Mouse (Mus musculus) neural tube, embryonic 11.5 days (tissue): ENCODE data around the gene Arhgef33. TPM values are rescaled to one million over a fixed set of nuclear protein-coding genes. Genes with fewer than 3 reads are reported as not detected.
"Not testable (repeated sequence)": the region's sequence is repeated elsewhere in the genome, so short reads cannot be mapped to it uniquely, and the experiment has no call there.

Experiments used
- ATAC-seq: fragments of 200-750 bp; cut with Nextera tagmentation; 2 replicates; pipeline ENCODE4 v1.8.0; 2017; ENCODE audit warnings: moderate number of reproducible peaks, mild to moderate bottlenecking, moderate TSS enrichment, moderate library complexity; ENCODE audit not compliant: insufficient read depth, low FRiP score, low TSS enrichment
- DNase-seq: peaks from one replicate; pipeline ENCODE4 v3.0.0-alpha.2; 2015; ENCODE audit warnings: low spot score
- H3K27ac ChIP-seq: fragments of 300-500 bp; sonication (generic); 2 replicates; pipeline ENCODE4 v1.5.1; 2014; ENCODE audit warnings: low read depth, mild to moderate bottlenecking, low read length
- H3K27me3 ChIP-seq: fragments of 300-500 bp; sonication (generic); 2 replicates; pipeline ENCODE4 v1.6.1; 2014; ENCODE audit warnings: mild to moderate bottlenecking, low read length, mixed read lengths; ENCODE audit not compliant: control insufficient read depth, insufficient read depth
- H3K36me3 ChIP-seq: fragments of 300-500 bp; sonication (generic); 2 replicates; pipeline ENCODE4 v1.6.1; 2014; ENCODE audit warnings: mild to moderate bottlenecking, low read length, moderate library complexity, mixed read lengths; ENCODE audit not compliant: control insufficient read depth, insufficient read depth
- H3K4me1 ChIP-seq: fragments of 300-500 bp; sonication (generic); 2 replicates; pipeline ENCODE4 v1.6.1; 2014; ENCODE audit warnings: low read length, mixed read lengths; ENCODE audit not compliant: control insufficient read depth, insufficient read depth
- H3K4me2 ChIP-seq: fragments of 300-500 bp; sonication (generic); 2 replicates; pipeline ENCODE4 v1.6.1; 2014; ENCODE audit warnings: low read depth, mild to moderate bottlenecking, moderate library complexity
- H3K4me3 ChIP-seq: fragments of 300-500 bp; sonication (generic); 2 replicates; pipeline ENCODE4 v1.5.1; 2014; ENCODE audit warnings: low read depth, low read length
- H3K9ac ChIP-seq: fragments of 300-500 bp; sonication (generic); 2 replicates; pipeline ENCODE4 v1.6.1; 2014; ENCODE audit warnings: mild to moderate bottlenecking, low read length
- H3K9me3 ChIP-seq: fragments of 300-500 bp; sonication (generic); 2 replicates; pipeline ENCODE4 v1.6.1; 2016; ENCODE audit warnings: low read length; ENCODE audit not compliant: control insufficient read depth
- WGBS: fragments of 180-500 bp; shearing (Covaris S2); extraction: QIAGEN DNeasy Blood & Tissue Kit; methylation state at CpG from one replicate; pipeline ENCODE4 v1.1.7; 2014; 5-methylcytosine and 5-hydroxymethylcytosine counted together
- polyA plus RNA-seq: library from polyadenylated mRNA; unstranded; fragments of >200 nt; fragmentation: Nextera tagmentation; extraction: Ambion mirVana; gene quantifications from 2 replicates; pipeline ENCODE4 v1.2.1, GENCODE M21; 2014

Gene Arhgef33
- 0.55 and 1.3 TPM in 2 replicates for polyA plus RNA-seq

DNA sequence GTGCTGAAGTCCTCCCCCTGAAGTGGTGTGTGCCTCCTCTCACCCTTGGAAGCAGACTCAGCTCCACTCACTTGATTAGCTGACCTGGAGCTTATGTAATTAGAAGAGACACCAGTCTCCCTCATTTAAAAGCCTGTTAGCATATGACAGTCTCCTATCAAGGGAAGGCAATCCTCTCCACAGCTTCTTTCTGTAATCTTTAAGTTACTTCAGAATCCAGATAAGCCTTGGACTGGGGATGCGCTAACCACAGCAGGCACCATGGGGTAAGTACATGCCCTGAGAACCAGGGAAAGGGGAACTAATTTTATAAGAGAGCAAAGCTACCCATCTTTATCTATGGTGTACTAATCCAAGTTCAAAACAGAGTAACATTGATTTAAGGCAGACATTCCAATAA is at the start of gene Arhgef33:
Gene Arhgef33 (plus strand): TSS at position 157 of the 400 bp plus-strand sequence.
- 93% methylated on average over 1 of the region's 1 CpGs for WGBS
- H3K27ac ChIP-seq = no peak within 1 kb of the TSS
- no peaks in the 10 kb centered on the region for H3K27me3 ChIP-seq
- 0 out of 2 replicates have a peak, but pooled peaks cover 3% of the 10 kb centered on the region for H3K4me1 ChIP-seq
- ATAC-seq (no peak), DNase-seq (no peak)
- H3K4me2 ChIP-seq = no peak within 1 kb of the TSS
- H3K9ac ChIP-seq = no peak within 1 kb of the TSS
- no peaks in the 10 kb centered on the region for H3K9me3 ChIP-seq
- no peaks in the 10 kb centered on the region for H3K36me3 ChIP-seq
- no peak within 1 kb of the TSS for H3K4me3 ChIP-seq

DNA sequence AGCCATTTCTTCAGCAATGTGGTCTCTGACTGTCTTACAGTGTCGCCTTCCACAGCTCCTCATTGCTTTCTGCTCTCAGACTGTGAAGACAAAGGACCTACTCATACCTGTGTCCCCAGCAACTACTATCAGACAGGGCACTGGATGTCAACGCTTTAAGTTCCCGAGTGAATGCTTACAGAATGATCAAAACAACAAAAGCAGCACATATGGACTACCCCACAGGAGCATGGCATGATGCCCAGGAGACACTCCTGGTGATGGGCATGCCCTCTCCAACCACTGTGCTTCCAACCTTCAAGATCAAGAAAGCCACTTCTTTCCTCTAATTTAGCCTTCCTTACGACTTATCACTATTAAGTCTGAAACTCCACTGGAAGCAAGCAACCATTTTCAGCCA is 40.1 kb upstream of the Arhgef33 start:
- Histone ChIP-seq H3K4me3 (no peak overlapping the region), H3K27me3 (no peaks in the 10 kb centered on the region), H3K9me3 (no peaks in the 10 kb centered on the region), H3K27ac (no peak overlapping the region), H3K9ac (no peak overlapping the region), H3K4me1 (no peaks in the 10 kb centered on the region), H3K36me3 (peaks cover 16% of the 10 kb centered on the region), H3K4me2 (no peak overlapping the region)
- DNase-seq = no peak
- no peak for ATAC-seq
- 94% methylated on average over 4 of the region's 4 CpGs for WGBS

DNA sequence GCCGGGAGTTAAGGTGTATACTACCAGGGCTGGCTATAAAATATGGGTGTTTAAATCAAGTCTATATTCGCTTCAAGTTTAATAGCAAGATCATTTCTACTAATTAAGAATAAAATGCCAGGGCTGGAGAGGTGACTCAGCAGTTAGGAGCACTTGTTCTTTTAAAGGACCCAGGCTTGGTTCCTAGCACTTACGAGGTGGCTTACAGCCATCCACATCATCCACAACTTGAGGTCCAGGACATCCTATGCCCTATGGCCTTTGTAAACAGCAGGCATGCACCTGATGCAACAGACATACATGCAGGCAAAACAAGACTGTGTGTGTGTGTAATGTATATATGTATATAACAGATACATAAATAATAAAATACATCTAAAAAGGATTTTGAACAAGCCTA is 39.1 kb upstream of the Arhgef33 start:
- no peak overlapping the region for H3K9ac ChIP-seq
- no peak overlapping the region for H3K4me3 ChIP-seq
- H3K27me3 ChIP-seq = no peaks in the 10 kb centered on the region
- DNase-seq = no peak
- H3K4me1 ChIP-seq = no peaks in the 10 kb centered on the region
- H3K36me3 ChIP-seq = peaks cover 13% of the 10 kb centered on the region
- H3K4me2 ChIP-seq = no peak overlapping the region
- no peak overlapping the region for H3K27ac ChIP-seq
- no peaks in the 10 kb centered on the region for H3K9me3 ChIP-seq
- 92% methylated on average over 3 of the region's 3 CpGs for WGBS
- ATAC-seq = no peak

DNA sequence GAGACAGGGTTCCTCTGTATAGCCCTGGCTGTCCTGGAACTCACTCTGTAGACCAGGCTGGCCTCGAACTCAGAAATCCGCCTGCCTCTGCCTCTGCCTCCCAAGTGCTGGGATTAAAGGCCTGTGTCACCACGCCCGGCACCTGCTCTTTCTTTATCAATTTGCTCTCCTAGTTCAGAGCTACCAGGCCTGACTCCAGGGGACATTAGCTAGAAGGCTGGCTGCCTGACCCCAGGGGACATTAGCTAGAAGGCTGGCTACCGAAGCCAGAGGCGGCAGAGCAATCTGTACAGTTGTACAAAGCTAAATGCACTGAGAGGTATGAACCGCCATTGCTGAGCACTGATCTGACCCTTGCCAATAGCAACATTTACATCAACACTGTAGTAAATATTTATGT is 36.6 kb upstream of the Arhgef33 start:
- H3K27ac ChIP-seq, DNase-seq, H3K9ac ChIP-seq, H3K9me3 ChIP-seq, H3K4me3 ChIP-seq, H3K36me3 ChIP-seq, H3K4me1 ChIP-seq, ATAC-seq, H3K27me3 ChIP-seq, H3K4me2 ChIP-seq: not testable (repeated sequence)
- WGBS = 90% methylated on average over 7 of the region's 7 CpGs

DNA sequence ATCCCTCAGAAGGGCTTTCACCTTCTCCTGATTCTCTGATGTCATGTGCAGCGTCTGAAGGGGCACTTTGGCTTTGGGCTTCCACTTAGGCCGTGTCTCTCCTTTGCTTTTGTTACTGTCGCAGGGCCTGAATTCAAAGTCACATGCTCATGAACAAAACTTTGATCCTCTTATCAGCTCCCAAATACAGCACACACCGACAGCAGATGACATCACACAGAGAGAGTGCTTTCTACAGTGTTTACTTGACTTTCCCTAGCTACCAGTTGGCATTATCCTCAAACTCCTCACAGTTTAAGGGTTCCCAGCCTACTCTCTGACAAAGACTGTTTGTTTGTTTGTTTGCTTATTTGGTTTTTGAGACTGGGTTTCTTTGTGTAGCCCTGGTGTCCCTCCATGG is 29.0 kb upstream of the Arhgef33 start:
- H3K9me3 ChIP-seq = no peaks in the 10 kb centered on the region
- H3K4me3 ChIP-seq = no peak overlapping the region
- H3K27ac ChIP-seq = no peak overlapping the region
- no peaks in the 10 kb centered on the region for H3K4me1 ChIP-seq
- H3K36me3 ChIP-seq = peaks cover 7% of the 10 kb centered on the region; the same call in 1 of the 2 replicates
- DNase-seq (no peak), ATAC-seq (no peak)
- H3K27me3 ChIP-seq = no peaks in the 10 kb centered on the region
- H3K4me2 ChIP-seq = no peak overlapping the region
- WGBS = 91% methylated on average over 4 of the region's 4 CpGs
- H3K9ac ChIP-seq = no peak overlapping the region

DNA sequence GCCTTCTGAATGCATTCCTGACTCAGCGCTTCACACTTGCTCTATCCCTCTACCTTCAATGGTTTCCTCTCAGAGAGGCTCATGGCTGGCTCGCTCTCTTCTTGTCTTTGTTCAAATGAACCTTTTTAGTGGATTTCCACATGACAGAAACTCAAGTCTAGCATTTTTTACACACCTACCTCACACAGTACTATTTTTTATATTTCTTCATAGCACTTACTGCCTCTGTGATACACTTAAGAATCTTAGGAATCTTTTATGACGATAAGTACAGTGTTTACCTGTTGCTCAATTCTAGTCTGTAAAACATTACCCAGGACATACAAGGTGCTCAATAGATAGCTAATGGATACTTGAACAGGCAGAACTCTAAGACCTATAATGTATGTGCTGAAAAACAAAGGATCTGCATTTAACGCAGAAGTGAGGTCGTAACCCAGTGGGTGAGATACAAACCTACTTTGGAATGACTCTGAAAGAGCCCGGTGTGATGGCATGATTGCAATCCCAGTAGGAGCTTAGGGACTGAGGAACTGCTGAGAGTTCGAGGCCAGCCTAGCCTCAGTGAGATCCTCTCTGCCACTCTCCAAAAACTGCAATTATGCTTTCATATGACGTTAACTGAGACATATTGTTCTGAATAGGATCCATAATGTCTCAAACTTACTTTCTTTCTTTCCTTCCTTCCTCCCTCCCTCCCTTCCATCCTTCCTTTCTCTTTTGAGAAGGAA is 27.7 kb upstream of the Arhgef33 start:
- Histone ChIP-seq H3K4me2 (no peak overlapping the region), H3K4me3 (no peak overlapping the region), H3K27me3 (no peaks in the 10 kb centered on the region), H3K36me3 (peaks cover 7% of the 10 kb centered on the region; the same call in 1 of the 2 replicates), H3K4me1 (no peaks in the 10 kb centered on the region), H3K9ac (no peak overlapping the region), H3K27ac (no peak overlapping the region), H3K9me3 (no peaks in the 10 kb centered on the region)
- ATAC-seq (no peak), DNase-seq (no peak)
- WGBS = 84% methylated on average over 8 of the region's 8 CpGs

DNA sequence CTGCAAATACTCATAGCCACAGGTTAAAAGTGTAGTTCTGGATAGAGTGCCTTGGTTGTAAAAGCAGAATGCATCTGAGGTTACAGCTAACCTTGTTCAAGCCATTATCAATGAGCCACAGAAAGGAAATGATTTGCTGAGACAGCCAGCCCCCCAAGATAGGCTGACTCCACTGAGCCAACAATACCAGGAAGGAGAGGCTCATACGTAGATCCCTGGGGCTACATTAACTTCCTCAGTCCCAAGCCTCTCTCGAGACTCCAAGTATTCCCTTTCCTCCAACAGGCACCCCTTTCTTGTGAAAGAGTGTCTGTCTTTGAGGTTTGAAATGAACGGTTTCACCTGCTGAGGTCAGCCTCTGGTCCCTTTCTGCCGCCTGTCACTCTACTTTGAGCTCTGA is 22.8 kb upstream of the Arhgef33 start:
- H3K36me3 ChIP-seq = peaks cover 4% of the 10 kb centered on the region; the same call in 1 of the 2 replicates
- no peak overlapping the region for H3K4me3 ChIP-seq
- no peaks in the 10 kb centered on the region for H3K9me3 ChIP-seq
- no peak overlapping the region for H3K4me2 ChIP-seq
- DNase-seq (no peak), ATAC-seq (no peak)
- 0 out of 2 replicates have a peak, but pooled peaks cover 5% of the 10 kb centered on the region for H3K4me1 ChIP-seq
- no peaks in the 10 kb centered on the region for H3K27me3 ChIP-seq
- no peak overlapping the region for H3K27ac ChIP-seq
- WGBS = 87% methylated on average over 4 of the region's 4 CpGs
- H3K9ac ChIP-seq = no peak overlapping the region

DNA sequence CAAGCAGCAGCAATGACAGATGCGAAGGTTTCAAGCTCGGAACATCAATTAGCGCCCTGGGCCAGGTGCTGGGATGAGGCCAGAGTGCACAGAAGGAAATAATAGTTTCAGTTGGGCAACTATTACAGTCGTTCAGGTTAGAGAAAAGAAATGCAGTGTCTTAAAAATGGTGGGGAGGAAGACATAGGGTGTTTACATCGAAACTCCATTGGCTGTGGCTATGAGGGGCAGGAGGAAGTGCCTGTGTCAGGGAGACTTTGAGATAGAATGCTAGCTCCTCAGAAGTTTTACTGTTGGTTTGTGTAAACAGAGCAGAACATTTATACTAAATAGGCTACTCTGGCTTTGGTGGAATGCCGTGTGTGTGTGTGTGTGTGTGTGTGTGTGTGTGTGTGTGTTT is 19.2 kb upstream of the Arhgef33 start:
- H3K27ac ChIP-seq = no peak overlapping the region
- 0 out of 2 replicates have a peak, but pooled peaks cover 5% of the 10 kb centered on the region for H3K4me1 ChIP-seq
- no peaks in the 10 kb centered on the region for H3K9me3 ChIP-seq
- H3K4me2 ChIP-seq = no peak overlapping the region
- H3K36me3 ChIP-seq = no peaks in the 10 kb centered on the region
- no peak overlapping the region for H3K9ac ChIP-seq
- no peak overlapping the region for H3K4me3 ChIP-seq
- no peaks in the 10 kb centered on the region for H3K27me3 ChIP-seq
- DNase-seq (no peak), ATAC-seq (no peak)
- 85% methylated on average over 6 of the region's 6 CpGs for WGBS
